Mouse (Mus musculus): ENCODE measurements around the gene Gm7029. TPM values are rescaled to one million over a fixed set of nuclear protein-coding genes. Genes with fewer than 3 reads are reported as not detected.
A peak's percentile ranks its signal among the peaks of the same experiment; 100 is the strongest.
"Not testable (repeated sequence)": the region's sequence is repeated elsewhere in the genome, so short reads cannot be mapped to it uniquely, and the experiment has no call there.

Gene Gm7029
- not detected in 2 replicates for polyA plus RNA-seq (2015; fragmentation: Nextera tagmentation; extraction: Ambion mirVana)

GRCm38 (mm10) chr17:33873537-33873936 is at the start of gene Gm7029:
Gene Gm7029, plus strand, starts transcription at chr17:33873837.
- WGBS = 87% methylated on average over 3 of the region's 12 CpGs
- not testable (repeated sequence) for H3K27ac ChIP-seq (ENCODE audit: low read length)

GRCm38 (mm10) chr17:33824084-33824996 is 49.3 kb upstream of the Gm7029 start, which contains the start of the genes Rps28 and Ndufa7:
Gene Rps28, minus strand, starts transcription at chr17:33824562.
Gene Ndufa7, plus strand, starts transcription at chr17:33824572.
- Histone ChIP-seq H3K9ac (replicated peaks; ENCODE audit: low read depth, low read length) (peak within 1 kb of the TSS; percentile 79), H3K27ac (ENCODE audit: low read length) (peak within 1 kb of the TSS; percentile 77), H3K4me1 (replicated peaks; ENCODE audit: control insufficient read depth, insufficient read depth, low read length) (peaks cover 26% of the 10 kb centered on the region), H3K9me3 (ENCODE audit: control insufficient read depth, low read length) (no peaks in the 10 kb centered on the region), H3K27me3 (replicated peaks; ENCODE audit: control insufficient read depth, insufficient read depth, low read length) (no peaks in the 10 kb centered on the region), H3K4me3 (replicated peaks; ENCODE audit: low read length) (peak within 1 kb of the TSS; percentile 85), H3K4me2 (ENCODE audit: low read length) (peak within 1 kb of the TSS; percentile 94), H3K36me3 (ENCODE audit: control insufficient read depth, insufficient read depth) (peaks cover 19% of the 10 kb centered on the region)
- peak; percentile 95 for ATAC-seq
- under 1% methylated on average over 51 of the region's 51 CpGs for WGBS

More at GRCm38 (mm10) chr17:33873537-33873936, at the start of gene Gm7029:
- not testable (repeated sequence) for H3K4me3 ChIP-seq (replicated peaks; ENCODE audit: low read length); H3K27me3 ChIP-seq (replicated peaks; ENCODE audit: control insufficient read depth, insufficient read depth, low read length); H3K9ac ChIP-seq (replicated peaks; ENCODE audit: low read depth, low read length); H3K9me3 ChIP-seq (ENCODE audit: control insufficient read depth, low read length); H3K4me2 ChIP-seq (ENCODE audit: low read length); H3K4me1 ChIP-seq (replicated peaks; ENCODE audit: control insufficient read depth, insufficient read depth, low read length); ATAC-seq; H3K36me3 ChIP-seq (ENCODE audit: control insufficient read depth, insufficient read depth)

GRCm38 (mm10) chr17:33824997-33825330 is 48.7 kb upstream of the Gm7029 start:
- Histone ChIP-seq H3K4me2 (ENCODE audit: low read length) (peak overlapping the region; percentile 65), H3K4me3 (replicated peaks; ENCODE audit: low read length) (peak overlapping the region; percentile 85), H3K4me1 (replicated peaks; ENCODE audit: control insufficient read depth, insufficient read depth, low read length) (peaks cover 26% of the 10 kb centered on the region), H3K36me3 (ENCODE audit: control insufficient read depth, insufficient read depth) (peaks cover 20% of the 10 kb centered on the region), H3K27ac (ENCODE audit: low read length) (peak overlapping the region; percentile 77), H3K9ac (replicated peaks; ENCODE audit: low read depth, low read length) (peak overlapping the region; percentile 68)
- H3K27me3 ChIP-seq (replicated peaks; ENCODE audit: control insufficient read depth, insufficient read depth, low read length); H3K9me3 ChIP-seq (ENCODE audit: control insufficient read depth, low read length); ATAC-seq: not testable (repeated sequence)
- 5% methylated on average over 6 of the region's 6 CpGs for WGBS

- Histone ChIP-seq H3K4me1 (replicated peaks; ENCODE audit: control insufficient read depth, insufficient read depth, low read length) (peaks cover 26% of the 10 kb centered on the region), H3K9me3 (ENCODE audit: control insufficient read depth, low read length) (no peaks in the 10 kb centered on the region), H3K4me2 (ENCODE audit: low read length) (peak overlapping the region; percentile 65), H3K9ac (replicated peaks; ENCODE audit: low read depth, low read length) (peak overlapping the region; percentile 68; the same call in 1 of the 2 replicates), H3K27me3 (replicated peaks; ENCODE audit: control insufficient read depth, insufficient read depth, low read length) (no peaks in the 10 kb centered on the region), H3K4me3 (replicated peaks; ENCODE audit: low read length) (no peak overlapping the region; the same call in 1 of the 2 replicates), H3K36me3 (ENCODE audit: control insufficient read depth, insufficient read depth) (peaks cover 23% of the 10 kb centered on the region), H3K27ac (ENCODE audit: low read length) (no peak overlapping the region)
- 87% methylated on average over 8 of the region's 8 CpGs for WGBS
- ATAC-seq = no peak
Measured at GRCm38 (mm10) chr17:33825462-33825861, 48.2 kb upstream of the Gm7029 start.

GRCm38 (mm10) chr17:33826850-33827249 is 46.8 kb upstream of the Gm7029 start:
- H3K4me2 ChIP-seq (ENCODE audit: low read length) = no peak overlapping the region
- H3K4me3 ChIP-seq (replicated peaks; ENCODE audit: low read length) = no peak overlapping the region
- no peak overlapping the region for H3K9ac ChIP-seq (replicated peaks; ENCODE audit: low read depth, low read length)
- H3K27ac ChIP-seq (ENCODE audit: low read length) = no peak overlapping the region
- peaks cover 26% of the 10 kb centered on the region for H3K4me1 ChIP-seq (replicated peaks; ENCODE audit: control insufficient read depth, insufficient read depth, low read length)
- ATAC-seq = no peak
- peaks cover 14% of the 10 kb centered on the region for H3K36me3 ChIP-seq (ENCODE audit: control insufficient read depth, insufficient read depth)
- 0% methylated on average over 3 of the region's 3 CpGs for WGBS
- H3K27me3 ChIP-seq (replicated peaks; ENCODE audit: control insufficient read depth, insufficient read depth, low read length) = no peaks in the 10 kb centered on the region
- H3K9me3 ChIP-seq (ENCODE audit: control insufficient read depth, low read length) = no peaks in the 10 kb centered on the region

- Histone ChIP-seq H3K36me3 (ENCODE audit: control insufficient read depth, insufficient read depth) (peaks cover 18% of the 10 kb centered on the region), H3K27me3 (replicated peaks; ENCODE audit: control insufficient read depth, insufficient read depth, low read length) (no peaks in the 10 kb centered on the region), H3K4me3 (replicated peaks; ENCODE audit: low read length) (no peak overlapping the region), H3K9ac (replicated peaks; ENCODE audit: low read depth, low read length) (no peak overlapping the region), H3K4me1 (replicated peaks; ENCODE audit: control insufficient read depth, insufficient read depth, low read length) (peaks cover 9% of the 10 kb centered on the region), H3K27ac (ENCODE audit: low read length) (no peak overlapping the region), H3K4me2 (ENCODE audit: low read length) (no peak overlapping the region), H3K9me3 (ENCODE audit: control insufficient read depth, low read length) (no peaks in the 10 kb centered on the region)
- 35% methylated on average over 2 of the region's 2 CpGs for WGBS
- ATAC-seq = no peak
Measured at GRCm38 (mm10) chr17:33828892-33829291, 44.7 kb upstream of the Gm7029 start.

GRCm38 (mm10) chr17:33829561-33829960 is 44.1 kb upstream of the Gm7029 start:
- Histone ChIP-seq H3K27ac (ENCODE audit: low read length) (no peak overlapping the region), H3K27me3 (replicated peaks; ENCODE audit: control insufficient read depth, insufficient read depth, low read length) (no peaks in the 10 kb centered on the region), H3K9ac (replicated peaks; ENCODE audit: low read depth, low read length) (no peak overlapping the region), H3K9me3 (ENCODE audit: control insufficient read depth, low read length) (no peaks in the 10 kb centered on the region), H3K4me1 (replicated peaks; ENCODE audit: control insufficient read depth, insufficient read depth, low read length) (peaks cover 9% of the 10 kb centered on the region), H3K36me3 (ENCODE audit: control insufficient read depth, insufficient read depth) (peaks cover 23% of the 10 kb centered on the region), H3K4me3 (replicated peaks; ENCODE audit: low read length) (no peak overlapping the region), H3K4me2 (ENCODE audit: low read length) (no peak overlapping the region)
- 89% methylated on average over 10 of the region's 10 CpGs for WGBS
- no peak for ATAC-seq

GRCm38 (mm10) chr17:33842966-33843795 is 30.5 kb upstream of the Gm7029 start, which contains the start of gene Cd320:
Gene Cd320, plus strand, starts transcription at chr17:33843091.
- H3K4me3 ChIP-seq (replicated peaks; ENCODE audit: low read length) = peak within 1 kb of the TSS; percentile 94
- H3K27ac ChIP-seq (ENCODE audit: low read length) = peak within 1 kb of the TSS; percentile 74
- H3K4me2 ChIP-seq (ENCODE audit: low read length) = peak within 1 kb of the TSS; percentile 71
- under 1% methylated on average over 45 of the region's 45 CpGs for WGBS
- H3K9me3 ChIP-seq (ENCODE audit: control insufficient read depth, low read length) = no peaks in the 10 kb centered on the region
- ATAC-seq = peak; percentile 97
- no peaks in the 10 kb centered on the region for H3K27me3 ChIP-seq (replicated peaks; ENCODE audit: control insufficient read depth, insufficient read depth, low read length)
- peaks cover 12% of the 10 kb centered on the region for H3K4me1 ChIP-seq (replicated peaks; ENCODE audit: control insufficient read depth, insufficient read depth, low read length)
- peak within 1 kb of the TSS; percentile 80 for H3K9ac ChIP-seq (replicated peaks; ENCODE audit: low read depth, low read length)
- peaks cover 4% of the 10 kb centered on the region; the same call in 1 of the 2 replicates for H3K36me3 ChIP-seq (ENCODE audit: control insufficient read depth, insufficient read depth)

GRCm38 (mm10) chr17:33844196-33844595 is 29.4 kb upstream of the Gm7029 start:
- Histone ChIP-seq H3K4me3 (replicated peaks; ENCODE audit: low read length) (no peak overlapping the region; the same call in 1 of the 2 replicates), H3K9ac (replicated peaks; ENCODE audit: low read depth, low read length) (no peak overlapping the region), H3K4me1 (replicated peaks; ENCODE audit: control insufficient read depth, insufficient read depth, low read length) (peaks cover 12% of the 10 kb centered on the region), H3K36me3 (ENCODE audit: control insufficient read depth, insufficient read depth) (peaks cover 5% of the 10 kb centered on the region), H3K27ac (ENCODE audit: low read length) (no peak overlapping the region), H3K27me3 (replicated peaks; ENCODE audit: control insufficient read depth, insufficient read depth, low read length) (no peaks in the 10 kb centered on the region), H3K4me2 (ENCODE audit: low read length) (peak overlapping the region; percentile 71), H3K9me3 (ENCODE audit: control insufficient read depth, low read length) (no peaks in the 10 kb centered on the region)
- ATAC-seq = no peak
- WGBS = 69% methylated on average over 1 of the region's 1 CpGs

Data from forebrain, embryonic 16.5 days (tissue).